Mouse (Mus musculus) layer of hippocampus, adult 9-11 months (tissue): ENCODE data around the gene Hist1h2bh.
"Not testable (repeated sequence)": the region's sequence is repeated elsewhere in the genome, so short reads cannot be mapped to it uniquely, and the experiment has no call there.

ENCODE experiments used
- DNase-seq: peaks from one replicate; pipeline ENCODE4 v3.0.0; 2022

Hist1h2bh gene

DNA sequence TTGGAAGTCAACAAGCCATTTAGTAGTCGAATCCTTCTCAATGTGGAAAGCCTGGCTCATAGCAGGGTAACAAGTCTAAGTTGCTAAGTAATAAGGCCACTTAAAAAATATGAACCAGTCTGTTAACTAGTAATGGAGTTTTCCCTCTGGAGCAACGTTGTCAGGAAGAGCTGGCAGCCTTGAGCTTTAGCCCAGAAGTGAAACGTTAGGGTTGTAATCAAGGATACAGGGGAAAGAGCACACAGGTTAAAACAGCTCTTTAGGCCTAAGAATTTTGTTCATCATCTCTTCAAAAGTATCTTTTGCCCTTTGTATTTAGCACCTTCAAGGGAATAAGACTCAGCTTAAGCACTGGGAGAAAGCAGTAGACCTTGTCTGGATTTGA lies 7.6 kb upstream of the Hist1h2bh start:
- DNase-seq: no peak

GRCm38 (mm10) chr13:23546694-23547093 lies 3.5 kb upstream of the Hist1h2bh start:
- DNase-seq: no peak

GRCm38 (mm10) chr13:23544787-23545120 lies 1.6 kb upstream of the Hist1h2bh start:
- not testable (repeated sequence) for DNase-seq

GRCm38 (mm10) chr13:23543965-23544786 lies 984 bp upstream of the Hist1h2bh start, which contains the start of gene Hist1h3f:
Hist1h3f (plus strand) TSS chr13:23544052.
- peak; percentile 85 for DNase-seq

DNA sequence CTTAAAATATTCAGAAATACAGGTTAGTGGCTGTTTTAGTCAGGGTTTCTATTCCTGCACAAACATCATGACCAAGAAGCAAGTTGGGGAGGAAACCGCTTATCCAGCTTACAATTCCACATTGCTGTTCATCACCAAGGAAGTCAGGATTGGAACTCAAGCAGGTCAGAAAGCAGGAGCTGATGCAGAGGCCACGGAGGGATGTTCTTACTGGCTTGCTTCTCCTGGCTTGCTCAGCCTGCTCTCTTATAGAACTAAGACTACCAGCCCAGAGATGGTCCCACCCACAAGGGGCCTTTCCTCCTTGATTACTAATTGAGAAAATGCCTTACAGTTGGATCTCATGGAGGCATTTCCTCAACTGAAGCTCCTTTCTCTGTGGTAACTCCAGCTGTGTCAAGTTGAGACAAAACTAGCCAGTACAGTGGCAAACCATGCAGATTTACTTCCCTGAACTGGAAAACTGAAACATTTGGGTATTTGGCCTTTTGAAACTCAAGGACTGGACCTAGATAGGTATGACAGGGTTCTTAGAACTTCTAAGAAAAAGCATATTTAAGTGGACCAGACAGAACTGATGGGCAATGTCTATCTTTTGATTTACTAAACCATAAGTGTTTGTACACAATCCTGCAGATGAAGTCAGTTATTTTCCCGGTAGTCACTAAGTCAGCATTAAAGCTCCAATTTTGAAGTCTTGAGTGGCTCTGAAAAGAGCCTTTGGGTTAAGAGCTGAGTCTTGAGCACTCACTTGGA lies 789 bp downstream of the Hist1h2bh start:
- DNase-seq: not testable (repeated sequence)

DNA sequence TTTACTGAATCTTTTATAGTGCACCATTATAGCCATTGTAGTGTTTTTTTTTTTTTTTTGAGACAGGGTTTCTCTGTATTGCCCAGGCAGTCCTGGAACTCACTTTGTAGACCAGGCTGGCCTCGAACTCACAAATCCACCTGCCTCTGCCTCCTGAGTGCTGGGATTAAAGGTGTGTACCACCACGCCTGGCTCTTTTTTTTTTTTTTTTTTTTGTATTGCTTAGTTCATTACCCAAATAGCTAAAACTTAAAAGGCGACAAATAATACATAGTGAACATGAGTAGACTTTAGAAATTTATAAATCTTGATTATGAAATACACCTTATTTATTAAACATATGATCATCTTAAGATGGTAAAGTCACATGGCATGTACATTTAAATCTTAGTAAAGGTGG lies 1.7 kb downstream of the Hist1h2bh start:
- no peak for DNase-seq

- DNase-seq: not testable (repeated sequence)
Observed at GRCm38 (mm10) chr13:23539821-23540220, 3.4 kb downstream of the Hist1h2bh start.

- no peak for DNase-seq
Observed at GRCm38 (mm10) chr13:23538249-23538648, 4.9 kb downstream of the Hist1h2bh start.

GRCm38 (mm10) chr13:23537006-23537710 lies 6.0 kb downstream of the Hist1h2bh start:
- DNase-seq: no peak

GRCm38 (mm10) chr13:23536076-23536822 lies 6.9 kb downstream of the Hist1h2bh start:
- DNase-seq: no peak

DNA sequence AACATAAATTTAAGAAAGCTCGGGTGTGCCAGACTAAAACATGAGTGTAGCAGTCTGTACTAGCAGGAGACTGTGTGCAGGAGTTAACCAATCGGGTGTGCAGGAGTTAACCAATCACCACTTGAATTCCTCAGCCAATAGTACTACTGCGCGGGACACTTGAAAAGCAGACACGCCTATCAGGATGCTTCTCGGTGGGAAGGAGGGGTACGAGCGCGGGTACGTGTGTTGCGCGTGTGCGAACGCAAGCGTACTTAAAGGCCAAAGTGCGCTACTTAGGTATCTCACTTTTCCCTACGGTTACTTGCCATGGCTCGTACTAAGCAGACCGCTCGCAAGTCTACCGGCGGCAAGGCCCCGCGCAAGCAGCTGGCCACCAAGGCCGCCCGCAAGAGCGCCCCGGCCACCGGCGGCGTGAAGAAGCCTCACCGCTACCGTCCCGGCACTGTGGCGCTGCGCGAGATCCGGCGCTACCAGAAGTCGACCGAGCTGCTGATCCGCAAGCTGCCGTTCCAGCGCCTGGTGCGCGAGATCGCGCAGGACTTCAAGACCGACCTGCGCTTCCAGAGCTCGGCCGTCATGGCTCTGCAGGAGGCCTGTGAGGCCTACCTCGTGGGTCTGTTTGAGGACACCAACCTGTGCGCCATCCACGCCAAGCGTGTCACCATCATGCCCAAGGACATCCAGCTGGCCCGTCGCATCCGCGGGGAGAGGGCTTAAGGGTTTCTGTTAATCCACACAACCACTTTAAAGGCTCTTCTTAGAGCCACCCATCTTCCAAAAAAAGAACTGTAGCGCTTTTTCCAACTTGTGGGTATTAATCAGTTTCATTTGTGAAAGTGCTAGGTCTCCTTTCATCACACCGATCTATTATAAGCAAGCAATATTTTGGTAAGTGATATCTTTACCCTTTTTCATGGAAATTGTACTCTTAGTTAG lies 7.8 kb downstream of the Hist1h2bh start, which contains the start of gene Hist1h3g:
TSS of gene Hist1h3g (plus strand) at position 286 of the 939 bp plus-strand sequence.
- DNase-seq: peak; percentile 94

DNA sequence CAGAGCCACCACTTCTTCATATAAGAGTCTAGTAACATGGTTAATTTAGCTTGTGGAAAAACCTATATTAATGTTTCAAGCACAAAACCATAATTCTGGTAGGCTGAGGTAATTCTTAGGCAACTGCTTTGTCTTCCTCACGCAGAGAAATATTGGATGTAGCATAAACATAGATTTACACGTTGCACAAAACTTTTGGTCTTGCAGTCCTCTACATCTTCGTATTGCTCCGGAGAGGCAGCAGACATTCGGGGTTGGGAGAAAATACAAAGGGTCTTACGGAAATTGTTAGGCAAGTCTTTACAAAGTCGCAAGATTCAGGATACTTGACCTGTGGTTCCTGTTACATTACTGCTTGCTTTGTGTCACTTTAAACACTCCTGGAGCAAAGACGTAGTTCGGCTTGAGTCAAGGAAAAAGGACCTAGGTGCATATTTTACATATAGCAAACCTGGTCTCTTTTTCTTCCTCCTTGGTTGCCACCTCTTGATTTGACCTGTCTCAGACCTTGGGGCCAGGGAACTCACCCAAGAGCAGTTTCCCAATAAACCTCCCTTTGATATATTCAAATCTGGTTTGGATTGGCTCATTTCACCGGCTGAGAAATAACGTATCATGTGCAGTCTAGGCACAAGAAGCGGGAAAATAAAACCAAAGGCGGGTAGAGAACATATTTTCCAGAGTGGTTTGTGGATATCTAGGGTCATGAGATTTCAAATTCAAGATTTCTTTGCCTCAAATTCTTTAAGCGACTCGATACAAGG lies 8.6 kb downstream of the Hist1h2bh start:
- peak; percentile 47 for DNase-seq

- peak; percentile 84 for DNase-seq
Observed at GRCm38 (mm10) chr13:23533560-23534367, 9.4 kb downstream of the Hist1h2bh start, which contains the start of gene Hist1h2af. Hist1h2af (plus strand) TSS chr13:23533906.

- DNase-seq: no peak
Observed at GRCm38 (mm10) chr13:23532262-23533075, 10.7 kb downstream of the Hist1h2bh start.

- DNase-seq: peak; percentile 98
Observed at GRCm38 (mm10) chr13:23530901-23531875, 12.0 kb downstream of the Hist1h2bh start, which contains the start of gene Hist1h4h. Hist1h4h (plus strand) TSS chr13:23531050.

- peak; percentile 55 for DNase-seq
Observed at GRCm38 (mm10) chr13:23530181-23530900, 12.9 kb downstream of the Hist1h2bh start.
